Mouse (Mus musculus) large intestine, adult 2 months (tissue): Measurements from ENCODE around the gene Zfp119b. TPM values are rescaled to one million over a fixed set of nuclear protein-coding genes. Genes with fewer than 3 reads are reported as not detected.
A peak's percentile ranks its signal among the peaks of the same experiment; 100 is the strongest.

Experiments
- DNase-seq: peaks from one replicate; pipeline ENCODE4 v3.0.0-alpha.2; 2012; ENCODE audit warnings: low read depth, low spot score
- WGBS: fragments of 180-500 bp; shearing (Covaris S2); methylation state at CpG from one replicate; pipeline ENCODE4 v1.1.7; 2018; 5-methylcytosine and 5-hydroxymethylcytosine counted together
- polyA plus RNA-seq: library from polyadenylated mRNA; depleted of rRNA; stranded (reverse); fragments of >200 nt; gene quantifications from 2 replicates; pipeline ENCODE4 v1.2.3, GENCODE M21; 2012; rRNA removed

Gene Zfp119b
- polyA plus RNA-seq, result 0.45 and 0.60 TPM in 2 replicates

DNA sequence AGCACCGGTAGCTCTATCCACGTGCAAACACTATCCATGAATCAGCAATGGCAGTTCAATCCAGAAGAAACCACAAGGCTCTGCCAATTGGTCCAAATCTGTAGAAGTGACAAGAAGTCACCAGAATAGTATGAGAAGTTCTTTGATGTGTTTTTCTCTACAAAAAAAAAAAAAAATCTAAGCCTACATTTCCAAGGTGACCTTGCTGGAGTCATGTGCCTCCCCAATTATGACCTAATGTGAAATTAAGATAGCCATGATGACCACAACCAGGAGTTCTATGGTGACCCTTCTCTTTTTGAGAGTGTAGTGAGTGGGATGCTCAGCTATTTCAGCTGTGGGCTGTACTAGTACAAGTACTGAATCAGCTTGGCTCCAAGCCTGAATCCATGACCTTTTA lies at the start of gene Zfp119b:
TSS of gene Zfp119b (minus strand) at position 101 of the 400 bp plus-strand sequence.
- WGBS, result 85% methylated on average over 2 of the region's 2 CpGs
- no peak for DNase-seq

DNA sequence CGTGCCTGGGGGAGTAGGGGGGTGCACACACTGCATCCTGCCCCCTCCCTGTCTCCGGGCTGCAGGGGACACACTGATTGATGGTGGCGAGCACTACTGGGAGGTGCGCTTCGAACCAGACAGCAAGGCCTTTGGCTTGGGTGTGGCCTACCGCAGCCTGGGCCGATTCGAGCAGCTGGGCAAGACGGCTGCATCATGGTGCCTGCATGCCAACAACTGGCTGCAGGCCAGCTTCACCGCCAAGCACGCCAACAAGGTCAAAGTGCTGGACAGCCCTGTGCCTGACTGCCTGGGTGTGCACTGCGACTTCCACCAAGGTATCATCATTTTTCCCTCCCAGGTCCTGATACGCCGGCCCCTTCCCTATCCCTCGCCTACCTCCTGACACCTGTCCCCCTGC lies 46.7 kb upstream of the Zfp119b start:
- DNase-seq, result peak; percentile 78
- WGBS, result 40% methylated on average over 15 of the region's 15 CpGs

DNA sequence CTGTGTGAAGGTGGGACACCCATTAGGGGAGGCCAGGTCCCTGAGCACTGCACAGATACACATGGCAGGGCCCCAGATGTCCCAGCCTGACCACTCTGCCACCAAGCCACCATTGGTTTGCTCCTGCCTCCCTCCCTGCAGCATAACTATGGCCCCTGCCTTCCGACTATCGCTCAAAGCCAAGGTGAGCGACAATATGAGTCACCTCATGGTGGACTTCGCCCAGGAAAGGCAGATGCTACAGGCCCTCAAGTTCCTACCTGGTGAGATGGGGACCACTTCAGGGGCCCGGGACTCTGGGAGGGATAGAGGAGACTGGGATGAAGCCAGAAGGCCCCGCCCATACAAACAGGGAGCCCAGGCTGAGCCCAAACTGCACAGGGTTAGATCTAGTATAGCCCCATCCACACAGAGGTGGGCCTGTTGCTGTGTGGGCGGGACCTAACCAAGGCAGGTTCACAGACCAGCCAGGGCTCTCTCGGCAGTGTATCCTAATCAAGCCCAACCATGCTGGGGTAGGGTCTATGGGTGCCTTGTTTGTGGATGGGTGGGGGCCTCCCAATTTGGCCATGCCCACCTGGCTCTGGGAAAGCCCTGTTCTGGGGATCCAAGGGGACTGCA lies 41.1 kb upstream of the Zfp119b start:
- no peak for DNase-seq
- WGBS, result 41% methylated on average over 8 of the region's 8 CpGs

DNA sequence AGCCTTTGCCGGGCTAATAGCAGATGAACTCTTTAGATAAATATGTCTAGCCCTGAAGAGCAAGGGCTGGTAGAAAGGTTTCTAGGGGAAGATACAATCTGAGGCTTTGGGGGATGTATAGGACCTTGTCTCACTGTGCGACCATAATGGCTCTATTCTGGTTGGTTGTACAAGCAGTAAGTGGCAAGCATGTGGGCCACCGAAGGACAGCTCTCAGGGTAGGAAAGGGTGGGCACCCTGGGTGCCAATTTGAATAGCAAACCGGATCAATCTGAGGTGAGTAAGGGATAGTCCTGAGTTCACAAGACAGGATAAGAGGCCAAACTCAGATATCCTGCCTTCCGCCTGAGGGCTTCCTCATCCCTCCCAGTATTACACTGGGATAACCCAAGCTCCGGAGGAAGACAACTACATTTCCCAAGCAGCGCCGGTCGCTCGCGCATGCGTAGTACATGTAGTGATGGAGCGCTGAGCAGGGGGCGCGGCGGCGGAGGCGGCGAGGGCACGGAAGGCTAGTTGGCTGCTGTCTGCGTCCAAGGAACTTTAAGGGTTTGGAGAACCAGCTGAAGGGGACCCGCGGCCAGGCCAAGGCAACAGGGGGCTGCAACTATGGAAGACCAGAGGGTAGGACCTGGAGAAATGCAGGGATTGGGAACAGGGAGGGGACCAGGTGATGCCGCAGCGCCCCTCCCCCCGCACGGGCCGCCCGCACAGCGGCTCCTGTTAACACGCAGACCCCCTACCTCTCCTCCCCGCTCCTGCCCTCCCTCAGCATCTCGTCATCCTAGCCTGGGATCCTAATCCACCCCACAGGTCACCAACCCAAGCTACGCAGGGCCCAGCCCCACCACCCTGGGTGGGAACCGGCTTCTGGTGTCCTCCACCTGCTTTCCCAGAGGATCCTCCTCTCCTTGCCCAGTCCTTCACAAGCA lies 37.0 kb upstream of the Zfp119b start, which contains the start of gene Fsd1:
TSS of gene Fsd1 (plus strand) at position 480 of the 932 bp plus-strand sequence.
- DNase-seq, result no peak
- WGBS, result 10% methylated on average over 35 of the region's 35 CpGs

DNA sequence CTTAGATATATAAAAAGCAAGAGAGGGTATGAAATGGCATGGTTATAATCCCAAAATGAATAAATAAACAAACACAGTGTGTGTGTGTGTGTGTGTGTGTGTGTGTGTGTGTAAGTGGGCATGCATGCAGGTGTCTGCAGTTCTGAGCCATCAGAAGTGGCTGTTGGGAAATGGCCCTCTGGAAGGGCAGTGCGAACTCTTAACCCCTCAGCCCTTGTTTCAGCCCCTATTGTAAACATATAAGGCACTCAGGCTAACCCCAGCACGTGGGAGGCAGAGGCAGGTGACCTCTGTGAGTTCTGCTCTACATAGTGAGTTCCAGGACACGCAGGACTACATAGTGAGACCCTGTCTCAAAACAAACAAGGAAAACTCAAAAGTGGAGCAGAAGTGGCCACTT lies 28.0 kb upstream of the Zfp119b start:
- DNase-seq, result no peak
- 61% methylated on average over 3 of the region's 3 CpGs for WGBS

DNA sequence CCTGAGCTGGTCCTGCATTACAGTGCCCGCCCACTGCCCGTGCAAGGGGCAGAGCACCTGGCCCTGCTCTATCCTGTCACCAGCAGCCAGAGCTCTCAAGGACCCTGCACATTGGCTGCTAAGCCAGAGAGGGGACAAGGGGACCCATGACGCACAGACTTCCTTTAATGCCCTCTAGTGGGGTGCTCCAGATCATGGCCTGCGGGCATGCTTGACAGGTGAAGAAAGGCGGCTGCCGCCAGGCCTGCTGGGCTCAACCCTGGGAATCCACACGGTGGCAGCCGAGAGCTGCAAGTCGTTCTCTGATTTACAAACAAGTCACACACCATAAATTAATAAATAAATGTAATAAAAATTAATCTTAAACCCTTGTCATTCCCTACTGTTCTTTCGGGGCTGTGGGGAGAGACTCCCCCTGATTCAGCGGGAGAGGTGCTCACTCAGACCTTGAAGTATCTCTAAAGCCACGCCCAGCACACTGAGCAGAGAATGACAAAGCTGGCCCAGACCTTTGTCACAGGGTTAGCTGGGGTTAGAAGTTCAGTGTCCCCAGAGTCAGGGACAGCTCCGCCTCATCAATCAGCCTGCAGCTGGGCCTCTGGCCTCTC lies 27.1 kb upstream of the Zfp119b start:
- 17% methylated on average over 13 of the region's 13 CpGs for WGBS

DNA sequence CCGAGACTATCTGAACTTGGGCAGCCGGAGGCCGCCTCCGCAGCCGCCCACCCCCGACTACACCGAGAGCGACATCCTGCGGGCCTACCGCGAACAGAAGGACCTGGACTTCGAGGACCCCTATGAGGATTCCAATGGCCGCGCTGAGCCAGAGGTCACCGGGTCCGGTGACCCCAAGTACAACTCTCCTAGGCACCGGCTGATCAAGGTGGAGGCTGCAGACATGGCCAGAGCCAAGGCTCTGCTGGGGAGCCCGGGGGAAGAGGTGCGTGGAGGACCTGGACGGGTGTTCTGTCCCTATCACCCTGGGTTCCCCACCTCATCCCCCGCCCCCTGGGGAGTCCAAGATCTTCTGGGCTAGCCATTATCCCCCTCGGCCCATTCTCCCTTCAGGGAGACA lies 22.2 kb upstream of the Zfp119b start:
- 47% methylated on average over 22 of the region's 22 CpGs for WGBS
- no peak for DNase-seq

More for the DNA sequence above, 27.1 kb upstream of the Zfp119b start:
- no peak for DNase-seq

DNA sequence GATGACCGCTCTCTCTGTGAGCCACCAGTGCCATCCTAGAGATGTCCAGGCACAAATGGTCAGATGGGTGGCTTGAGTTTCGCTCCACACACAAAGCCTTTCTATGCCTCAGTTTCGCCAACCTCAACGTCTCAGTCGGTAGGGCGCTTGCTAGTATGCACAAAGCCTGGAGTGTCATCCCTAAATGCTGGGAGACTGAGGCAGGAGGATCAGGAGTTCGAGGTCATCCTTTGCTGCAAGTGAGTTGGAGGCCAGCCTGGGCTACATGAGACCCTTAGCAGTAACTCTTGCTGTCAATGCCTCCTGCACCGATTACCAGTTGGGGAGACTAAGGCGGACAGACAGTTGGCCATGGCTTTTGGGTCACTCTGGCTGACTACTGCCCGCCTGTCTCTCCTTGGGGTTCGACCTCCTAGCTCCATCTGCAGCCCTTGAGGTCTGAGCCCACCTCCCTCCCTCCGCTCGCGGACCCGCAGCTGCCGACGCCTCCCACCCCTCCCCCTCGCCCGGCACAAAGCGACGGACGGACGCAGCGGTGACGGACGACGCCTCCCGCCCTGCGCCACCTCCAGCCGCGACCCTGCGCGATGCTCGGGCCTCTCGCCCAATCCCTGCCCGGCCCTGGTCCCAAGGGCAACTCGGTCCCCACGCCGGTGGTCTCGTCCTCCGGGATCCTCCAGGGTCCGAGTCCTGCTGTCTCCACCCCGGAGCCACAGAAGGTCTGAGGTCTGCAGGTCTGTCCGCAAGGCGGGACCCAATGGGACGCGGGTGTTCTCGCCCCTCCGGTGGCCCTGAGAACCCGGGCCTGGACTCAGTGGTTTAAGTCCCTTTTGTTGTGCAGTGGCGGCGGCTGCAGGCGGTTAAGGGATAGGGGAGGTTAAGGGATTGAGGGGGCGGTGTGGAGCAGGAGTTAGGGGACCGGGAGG lies 20.9 kb upstream of the Zfp119b start, which contains the start of gene Shd:
TSS of gene Shd (plus strand) at position 502 of the 926 bp plus-strand sequence.
- 11% methylated on average over 55 of the region's 55 CpGs for WGBS
- DNase-seq, result no peak

DNA sequence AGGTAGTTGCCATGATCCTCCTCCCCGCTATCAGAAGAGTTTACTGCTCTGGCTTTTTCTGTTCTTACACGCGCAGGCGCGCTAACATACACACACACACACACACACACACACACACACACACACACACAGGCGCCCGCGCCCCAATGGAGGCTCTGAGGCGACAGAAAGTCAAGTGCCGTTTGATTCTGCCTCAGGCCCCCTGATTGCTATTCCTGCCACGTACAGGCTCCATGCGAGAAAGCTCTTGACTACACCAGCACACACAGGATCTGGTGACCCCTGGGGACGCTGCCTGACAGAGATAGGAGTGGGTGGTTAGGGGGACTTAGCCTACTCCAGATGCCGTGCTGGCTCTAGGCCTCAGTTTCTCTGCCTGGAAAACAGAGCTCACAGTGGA lies 20.3 kb upstream of the Zfp119b start:
- 41% methylated on average over 14 of the region's 14 CpGs for WGBS
- DNase-seq, result no peak

DNA sequence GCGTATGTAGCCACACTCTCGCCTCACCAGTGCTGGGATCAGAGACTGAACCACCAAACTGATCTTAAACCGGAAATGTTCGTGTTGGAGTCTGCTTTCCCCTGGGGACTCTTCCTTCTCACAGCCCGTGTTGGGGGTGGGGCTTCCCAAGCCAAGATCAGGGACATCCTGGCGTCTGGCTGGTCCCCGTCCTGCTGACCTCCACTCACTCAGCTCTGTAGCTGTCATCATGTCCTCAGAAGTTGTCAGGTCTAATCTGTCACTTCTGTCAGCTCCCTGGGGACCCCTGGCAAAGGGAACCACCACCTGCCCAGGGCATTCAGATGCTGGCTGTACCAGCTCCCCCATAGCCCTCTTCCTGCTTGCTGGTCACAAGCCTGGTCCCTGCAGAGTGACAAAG lies 18.9 kb upstream of the Zfp119b start:
- DNase-seq, result no peak
- 78% methylated on average over 7 of the region's 7 CpGs for WGBS

DNA sequence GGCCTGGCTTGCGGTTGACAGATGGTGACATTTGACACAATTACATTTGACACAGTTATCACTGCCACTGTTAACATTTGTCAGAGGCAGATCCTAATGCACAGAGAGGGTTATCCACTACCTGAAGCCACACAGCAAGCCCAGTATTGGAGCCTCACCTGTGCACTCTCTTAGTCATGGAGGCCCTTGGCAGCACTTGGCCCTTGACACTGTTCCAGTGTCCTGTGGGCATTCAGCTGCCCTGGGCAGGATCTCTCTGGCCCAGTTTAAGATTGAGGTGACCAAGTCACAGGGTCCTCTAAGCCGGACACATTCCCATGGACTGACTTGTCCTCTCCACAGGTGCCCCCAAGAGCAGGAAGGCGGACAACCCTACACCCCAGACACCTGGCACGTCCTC lies 17.9 kb upstream of the Zfp119b start:
- DNase-seq, result no peak
- over 99% methylated on average over 4 of the region's 4 CpGs for WGBS

DNA sequence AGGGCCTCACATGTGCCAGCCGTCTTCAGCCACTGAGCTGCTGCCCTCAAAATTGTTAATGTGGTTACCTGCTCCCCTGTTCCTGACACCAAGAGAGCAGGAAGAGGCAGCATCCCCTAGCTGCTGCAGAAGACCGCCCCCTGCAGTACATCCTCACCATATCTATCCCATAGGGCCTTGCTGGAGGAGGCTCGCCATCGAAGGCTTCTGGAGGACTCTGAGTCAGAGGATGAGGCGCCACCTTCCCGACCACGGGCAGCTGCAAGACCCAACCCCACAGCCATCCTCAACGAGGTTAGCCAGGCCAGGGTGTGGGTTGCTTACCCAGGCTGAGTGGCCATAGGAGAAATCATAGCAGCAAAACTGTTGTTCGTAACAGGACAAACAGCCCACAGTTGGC lies 15.7 kb upstream of the Zfp119b start:
- 80% methylated on average over 9 of the region's 9 CpGs for WGBS
- no peak for DNase-seq

DNA sequence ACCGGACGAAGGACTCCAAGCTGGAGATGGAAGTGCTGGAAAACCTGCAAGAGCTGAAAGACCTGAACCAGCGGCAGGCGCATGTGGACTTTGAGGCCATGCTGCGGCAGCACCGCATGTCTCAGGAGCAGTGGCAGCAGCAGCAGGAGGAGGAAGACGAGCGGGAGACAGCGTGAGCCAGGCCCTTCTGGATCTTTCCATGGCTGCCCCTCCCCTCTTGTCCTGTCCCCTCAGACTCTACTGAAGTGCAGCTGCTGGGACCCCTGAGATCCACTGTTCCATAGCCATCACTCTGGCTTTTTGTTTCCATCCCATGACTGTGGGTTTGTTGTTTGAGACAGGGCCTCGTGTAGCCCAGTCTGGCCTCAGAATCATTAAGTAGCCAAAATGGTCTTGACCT lies 15.2 kb upstream of the Zfp119b start:
- WGBS, result 95% methylated on average over 10 of the region's 10 CpGs
- DNase-seq, result no peak

DNA sequence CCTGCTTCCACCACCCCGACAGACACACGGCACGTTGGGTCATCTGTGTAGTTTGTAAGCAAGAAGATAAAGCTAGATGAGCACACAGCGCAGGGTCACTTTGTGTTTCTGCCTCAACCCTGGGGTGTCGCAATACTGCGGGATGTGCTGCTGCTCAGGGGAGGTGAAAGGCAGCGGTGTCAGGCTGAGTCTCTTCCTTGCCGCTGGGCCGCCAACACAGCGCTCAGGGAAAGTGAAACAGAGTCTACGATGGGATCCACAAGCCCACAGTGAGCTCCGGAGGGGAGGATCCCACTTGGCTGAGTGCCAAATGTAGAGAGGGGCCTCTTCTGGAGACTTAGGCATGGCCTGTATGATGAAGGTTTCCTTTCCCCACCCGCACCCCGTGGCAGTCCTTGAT lies 13.9 kb upstream of the Zfp119b start:
- 77% methylated on average over 14 of the region's 14 CpGs for WGBS
- no peak for DNase-seq

DNA sequence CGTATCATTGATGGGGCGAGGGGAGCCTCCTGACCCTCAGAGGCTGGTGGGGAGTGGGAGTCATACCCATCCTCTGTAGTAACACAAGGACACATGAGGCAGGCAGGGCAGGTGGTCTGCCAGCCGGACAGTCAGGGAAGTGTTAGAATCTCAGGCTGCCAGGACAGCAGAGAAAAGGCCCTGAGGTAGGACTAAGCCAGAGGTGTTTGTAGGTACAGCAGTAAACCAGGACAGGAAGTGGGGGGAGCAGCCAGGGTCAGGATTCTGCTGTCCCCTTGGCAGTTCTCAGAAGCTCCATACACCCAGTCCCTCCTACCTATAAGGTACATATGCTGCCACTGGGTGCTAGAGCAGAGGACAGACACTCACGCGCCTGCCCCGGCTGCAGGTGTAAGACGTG lies 12.3 kb upstream of the Zfp119b start:
- DNase-seq, result no peak
- 97% methylated on average over 7 of the region's 7 CpGs for WGBS

DNA sequence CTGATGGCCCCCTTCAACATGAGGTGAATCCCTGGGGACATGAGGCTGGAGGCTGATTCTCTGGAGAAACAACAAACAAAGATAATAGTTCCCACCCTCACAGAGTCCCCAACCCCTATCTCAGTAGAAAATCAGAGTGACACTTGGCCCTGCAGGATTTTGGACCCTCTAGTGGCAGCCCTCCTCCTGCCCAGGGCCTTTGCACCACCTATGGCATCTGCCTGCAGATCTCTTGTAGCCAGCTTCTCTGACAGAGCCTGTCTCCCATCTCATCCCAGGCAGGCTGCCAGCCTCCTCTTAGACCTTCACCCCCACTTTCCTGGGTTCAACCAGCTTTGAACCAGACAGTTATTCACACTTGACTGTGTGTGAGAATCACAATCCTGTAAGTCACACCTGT lies 11.5 kb upstream of the Zfp119b start:
- no peak for DNase-seq

DNA sequence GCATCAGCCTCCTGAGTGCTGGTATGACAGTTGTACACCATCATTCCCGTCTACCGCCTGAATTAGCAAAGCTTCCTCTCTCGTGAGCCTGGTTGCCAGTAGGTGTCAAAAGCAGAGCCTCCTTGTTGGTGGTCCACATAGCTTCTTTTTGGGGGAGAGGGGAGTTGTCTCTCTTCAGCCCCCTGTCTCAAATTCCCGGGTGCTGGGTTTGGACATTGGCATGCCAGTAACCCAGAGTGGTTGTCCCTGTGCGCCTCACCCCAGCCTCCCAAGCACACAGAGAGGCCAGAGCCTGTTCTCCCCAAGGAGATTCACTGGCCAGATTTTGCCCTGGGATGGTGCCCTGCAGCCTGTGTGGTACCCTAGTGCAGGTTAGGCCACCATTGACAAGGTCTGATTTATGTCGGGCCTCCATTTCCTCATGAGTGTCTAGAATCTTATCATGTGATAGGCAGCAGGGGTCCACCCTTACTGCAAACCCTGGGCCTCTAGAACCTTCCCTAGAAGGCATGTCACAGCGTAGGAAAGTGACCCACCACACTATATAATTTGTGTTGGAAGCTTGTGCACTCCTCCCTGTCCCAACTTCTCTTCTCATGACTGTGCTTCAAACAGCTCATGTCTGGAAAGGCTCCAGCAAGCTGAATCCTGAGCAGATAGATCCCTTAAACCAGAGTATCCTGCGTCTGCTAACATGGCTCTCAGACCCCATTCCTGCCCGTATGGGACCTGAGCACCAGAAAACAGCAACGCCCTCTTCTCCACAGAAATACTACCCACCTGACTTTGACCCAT lies 10.8 kb upstream of the Zfp119b start:
- DNase-seq, result no peak

DNA sequence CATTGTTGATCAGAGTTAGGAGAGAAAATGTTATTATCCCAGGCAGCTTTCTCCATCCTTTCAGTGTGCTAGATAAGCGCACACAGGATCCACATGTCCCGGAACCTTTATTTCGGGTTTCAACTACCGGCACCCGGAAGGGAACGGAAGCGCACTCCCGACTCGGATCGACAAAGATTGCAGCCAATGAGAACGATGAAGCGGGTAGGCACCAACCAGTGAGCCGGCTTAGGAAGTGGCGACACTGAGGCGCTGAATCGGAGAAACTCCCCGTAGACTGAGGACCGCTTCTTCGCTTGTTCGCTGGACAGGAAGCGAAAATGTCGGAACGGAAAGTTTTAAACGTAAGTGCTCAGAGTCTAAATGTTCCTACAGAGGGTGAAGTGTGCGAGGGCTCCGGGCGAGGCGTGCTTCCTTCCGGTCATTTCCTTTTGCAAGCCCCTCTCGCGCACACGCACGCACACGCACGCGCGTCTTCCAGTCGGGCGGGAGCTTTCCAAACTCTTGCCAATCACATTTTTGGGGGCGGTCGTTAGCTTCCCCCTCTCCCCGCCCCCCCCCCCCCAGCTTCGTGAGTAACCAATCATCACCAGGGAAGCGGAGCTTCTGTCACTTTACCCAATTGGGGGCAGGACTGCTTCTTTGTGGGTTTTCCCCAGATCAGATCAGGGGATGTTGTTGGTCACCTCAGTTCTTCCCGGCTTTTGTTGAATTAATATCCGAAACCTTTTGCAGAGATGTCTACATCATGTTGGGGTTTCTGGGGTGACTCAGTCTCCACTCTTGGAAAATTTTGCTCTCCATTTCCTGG lies 9.8 kb upstream of the Zfp119b start, which contains the start of gene Yju2:
TSS of gene Yju2 (plus strand) at position 182 of the 811 bp plus-strand sequence.
- DNase-seq, result peak; percentile 88
- WGBS, result under 1% methylated on average over 46 of the region's 46 CpGs

More for the DNA sequence above, 10.8 kb upstream of the Zfp119b start:
- 71% methylated on average over 10 of the region's 10 CpGs for WGBS
